Mouse (Mus musculus) cerebellum, adult 11-12 months (tissue): Measurements from ENCODE around the gene Arl15.

Experiments used
- DNase-seq: peaks from one replicate; pipeline ENCODE4 v3.0.0; 2022

Gene Arl15

DNA sequence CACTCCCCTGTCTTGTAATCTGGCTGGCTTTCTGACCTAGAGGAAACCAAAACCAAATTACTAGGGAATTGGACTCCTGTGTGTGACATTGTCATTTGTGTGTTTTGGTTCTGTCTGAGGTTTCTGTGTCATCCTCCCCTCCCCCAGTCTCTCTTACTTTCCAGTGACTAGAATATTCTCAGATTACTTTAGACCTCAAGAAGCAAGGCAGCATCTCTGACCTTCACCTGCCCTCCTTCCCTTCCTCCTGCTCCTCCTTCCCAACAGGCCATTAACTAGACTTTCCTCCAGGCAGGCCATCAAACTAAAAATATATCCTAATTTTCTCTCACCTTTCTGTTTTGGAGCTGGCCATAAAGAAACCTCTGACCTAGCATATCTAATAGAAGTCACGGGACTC is 50.9 kb downstream of the Arl15 start:
- no peak for DNase-seq

DNA sequence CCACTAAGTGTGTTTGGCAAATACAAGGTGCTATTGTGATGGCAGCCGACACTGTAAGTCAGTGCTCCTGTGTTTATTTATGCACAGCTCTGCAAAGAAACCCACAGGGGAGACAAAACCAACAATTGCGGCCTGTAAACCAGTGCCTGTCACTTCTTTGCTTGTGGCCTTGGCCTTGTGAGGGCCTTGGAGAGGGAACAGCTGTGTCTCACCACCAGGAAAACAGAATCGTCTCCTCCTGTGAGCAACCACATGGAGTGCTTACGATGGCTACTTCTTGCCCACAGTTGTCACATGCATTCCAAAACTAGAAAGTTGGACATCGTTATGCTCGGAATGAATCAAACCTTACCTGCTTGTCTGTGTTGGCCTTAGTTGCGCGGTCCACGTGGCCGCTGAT is 52.1 kb downstream of the Arl15 start:
- no peak for DNase-seq

DNA sequence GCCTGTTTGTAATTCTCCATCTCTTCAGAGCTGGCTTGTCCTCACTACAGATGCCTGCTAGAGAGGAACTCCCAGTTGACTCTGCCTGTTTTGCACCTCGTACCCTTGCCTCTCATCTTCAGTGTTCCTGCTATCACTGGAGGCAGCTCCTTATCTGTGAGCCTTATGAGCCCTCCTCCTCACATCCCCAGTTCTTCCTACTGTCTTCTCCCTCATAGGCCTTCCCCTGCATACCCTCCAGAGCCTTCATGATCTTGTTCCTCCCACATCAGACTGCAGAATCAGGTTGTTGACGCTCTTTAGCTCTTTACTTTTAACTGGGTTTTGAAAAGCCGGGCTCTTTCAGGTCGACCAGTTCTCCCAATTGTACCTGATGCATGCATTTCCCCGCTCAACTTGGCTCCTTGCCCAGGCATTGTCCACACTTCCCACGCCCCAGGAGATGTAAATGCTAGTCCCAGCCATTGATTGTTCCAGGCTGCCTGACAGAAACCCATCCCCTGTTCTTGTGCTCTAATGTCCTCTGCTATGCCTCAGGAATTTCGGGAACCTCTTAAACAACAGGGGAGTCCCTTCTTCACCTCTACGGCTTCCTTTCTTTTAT is 56.2 kb downstream of the Arl15 start:
- DNase-seq, result no peak

DNA sequence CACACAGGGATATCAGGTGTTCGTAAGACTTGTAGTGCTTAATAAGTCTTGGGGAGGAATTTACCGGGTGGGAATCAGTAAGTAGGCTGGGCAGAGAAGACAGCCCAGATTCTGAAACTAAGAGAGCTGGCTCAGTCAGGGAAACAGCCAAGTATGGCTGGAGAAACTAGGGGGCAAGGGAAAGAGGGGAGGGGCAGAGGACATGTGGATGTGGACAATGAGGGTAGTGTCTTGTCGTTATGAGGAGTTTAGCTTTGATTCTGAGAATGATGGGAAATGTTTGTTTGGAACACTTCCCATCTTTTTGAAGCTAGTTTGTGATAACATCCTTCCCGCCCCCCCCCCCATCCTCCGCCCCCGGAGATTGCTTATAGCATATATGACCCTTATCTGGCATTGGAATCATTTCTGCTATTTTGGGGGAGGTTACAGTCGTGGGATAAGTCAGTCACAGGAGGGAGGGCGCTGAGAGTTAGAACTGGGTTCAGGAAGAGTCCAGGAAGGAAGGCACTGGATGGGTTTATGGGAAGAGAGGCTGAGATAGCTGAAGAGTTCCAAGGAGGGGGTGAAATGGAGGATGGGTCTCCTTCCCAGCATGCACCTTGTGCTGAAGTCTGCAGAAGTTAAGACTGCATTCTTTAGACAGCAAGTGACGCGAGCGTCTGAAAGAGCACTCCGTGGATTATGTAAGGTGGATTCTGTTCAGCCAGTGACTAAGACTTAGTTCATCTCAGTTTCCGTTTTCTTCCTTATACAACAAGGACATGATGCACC is 57.5 kb downstream of the Arl15 start:
- DNase-seq, result no peak

DNA sequence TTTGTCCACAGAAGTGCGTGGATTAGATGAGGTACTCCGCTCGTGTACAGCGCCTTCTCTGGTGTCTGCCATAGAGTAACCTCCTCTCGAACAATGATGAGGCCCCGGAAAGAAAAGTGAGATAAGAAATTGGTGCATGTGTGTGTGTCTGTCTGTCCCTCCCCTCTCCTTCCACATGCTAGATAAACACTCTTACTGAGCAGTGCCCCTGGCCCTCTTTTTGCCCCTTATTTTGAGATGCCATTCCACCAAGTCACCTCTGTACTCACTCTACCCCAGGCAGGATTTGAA is 58.0 kb downstream of the Arl15 start:
- no peak for DNase-seq

DNA sequence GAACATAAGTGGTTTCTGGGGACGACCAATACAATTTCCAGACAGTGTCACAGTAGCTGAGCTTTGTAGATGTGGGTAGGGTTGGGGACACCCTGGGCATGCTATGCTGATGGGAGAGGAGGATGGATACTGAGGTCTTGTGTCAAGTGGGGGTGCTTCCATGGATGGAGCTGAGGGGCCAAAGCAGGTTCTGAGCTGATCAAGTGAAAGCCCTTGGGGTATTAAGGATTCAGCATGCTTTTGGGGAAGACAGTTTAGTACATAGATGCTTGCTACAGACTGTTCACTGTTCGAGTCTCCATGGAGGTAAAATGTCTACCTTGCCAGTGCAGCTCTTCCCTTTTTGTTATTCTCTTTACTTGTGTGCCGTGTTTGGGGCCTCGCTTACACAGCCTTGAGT is 59.8 kb downstream of the Arl15 start:
- no peak for DNase-seq

DNA sequence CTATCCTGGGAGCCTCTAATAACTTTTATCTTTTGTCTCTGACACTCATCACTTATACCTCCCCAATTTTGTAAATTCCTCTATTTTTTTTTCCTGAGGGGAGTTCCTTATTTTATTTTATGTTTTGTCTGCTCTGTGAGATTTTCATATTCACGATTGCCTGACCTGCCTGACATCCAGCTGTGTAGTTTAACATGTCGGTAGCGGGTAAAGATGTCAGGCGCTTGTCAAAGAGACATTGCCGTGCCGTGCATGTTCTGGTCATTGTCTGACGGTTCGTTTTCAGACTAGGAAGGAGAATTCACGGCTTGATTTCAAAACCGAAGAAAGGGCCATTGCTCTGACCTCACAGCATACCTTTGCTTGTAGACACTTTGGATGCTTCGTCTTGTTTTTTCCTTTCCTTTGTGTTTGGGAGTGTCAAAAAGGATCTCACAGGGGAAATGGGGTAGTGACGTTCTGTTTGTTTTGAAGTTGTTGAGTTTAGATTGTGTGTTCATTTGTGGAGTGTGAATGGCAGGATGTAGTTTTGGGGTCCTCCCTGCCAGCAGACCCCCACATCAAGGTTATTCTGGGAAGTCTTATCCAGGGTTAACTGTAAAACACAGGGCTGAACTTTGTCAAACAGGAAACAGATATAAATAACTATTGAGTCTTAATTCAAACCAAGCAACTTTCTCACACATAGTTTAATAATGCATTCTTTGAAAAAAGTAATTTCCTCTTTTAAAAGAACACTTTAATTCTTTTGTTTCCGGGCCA is 60.4 kb downstream of the Arl15 start:
- no peak for DNase-seq

DNA sequence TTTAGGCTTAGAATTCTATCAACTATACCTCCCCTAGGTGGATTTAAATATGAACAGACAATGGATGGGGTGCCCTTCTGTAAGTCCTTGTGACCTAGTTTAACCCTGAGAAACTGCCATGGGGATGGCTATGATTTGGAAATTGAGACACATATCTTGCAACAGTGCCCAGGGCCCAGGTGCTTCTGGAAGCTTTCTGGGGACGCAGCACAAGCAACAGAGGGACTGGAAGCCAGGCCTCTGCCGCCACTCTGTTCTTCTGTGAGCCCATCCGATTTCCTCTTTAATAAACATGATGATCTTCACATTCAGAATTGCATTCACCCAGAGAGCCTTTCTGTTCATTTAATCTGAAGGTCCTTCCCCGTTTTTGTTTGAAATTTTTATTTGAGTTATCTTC is 62.6 kb downstream of the Arl15 start:
- DNase-seq, result no peak

DNA sequence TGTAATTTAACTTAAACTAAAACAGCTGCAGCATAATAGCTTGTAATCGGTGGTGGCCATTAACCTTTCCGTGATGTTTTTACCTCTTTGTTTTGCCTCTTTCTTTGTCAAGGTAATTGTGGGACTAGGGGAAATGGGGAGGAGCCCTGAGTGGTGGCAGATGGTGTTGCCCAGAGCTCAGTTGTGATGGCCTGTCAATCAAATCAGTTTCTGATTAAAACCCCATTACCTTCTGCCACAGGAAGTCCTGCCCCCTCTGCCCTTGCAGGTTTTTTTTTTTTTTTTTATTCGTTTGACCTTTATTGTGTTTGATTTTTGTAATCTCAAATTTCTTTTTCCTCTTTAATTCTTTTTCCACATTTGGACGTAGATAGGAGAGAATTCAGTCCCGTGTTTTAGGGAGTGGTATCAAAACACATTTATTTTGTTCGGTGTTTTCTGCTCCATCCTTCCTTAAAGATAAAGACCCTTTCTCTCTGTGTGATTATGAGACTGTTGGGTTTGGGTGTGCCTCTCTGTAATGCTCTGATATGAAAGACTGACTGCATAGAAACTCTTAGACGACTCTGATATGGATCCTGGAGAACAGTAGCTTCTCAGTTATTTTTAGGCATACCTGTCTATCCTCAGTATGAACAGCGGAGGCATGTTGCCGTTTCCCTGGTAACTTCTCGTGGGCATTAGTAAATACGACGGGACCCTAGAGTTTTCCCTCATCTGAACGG is 64.5 kb downstream of the Arl15 start:
- DNase-seq, result no peak

DNA sequence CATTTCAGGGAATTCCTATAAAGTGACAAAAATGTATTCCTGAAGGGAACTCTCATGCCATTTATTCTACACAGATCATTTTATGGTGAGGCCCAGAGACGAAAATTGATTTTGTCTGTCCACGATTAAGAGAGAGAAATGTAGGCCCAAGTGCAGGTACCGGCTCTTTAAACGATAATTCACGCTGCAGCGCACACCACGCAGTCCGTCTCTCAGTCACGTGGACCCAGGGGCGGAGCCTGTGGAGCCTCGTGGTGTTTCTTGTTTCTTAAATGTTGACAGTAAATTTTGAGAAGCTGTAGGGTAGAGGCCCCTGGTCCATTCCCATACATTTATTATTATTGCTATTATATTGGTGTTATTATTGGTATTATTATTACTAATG is 65.1 kb downstream of the Arl15 start:
- DNase-seq, result no peak

DNA sequence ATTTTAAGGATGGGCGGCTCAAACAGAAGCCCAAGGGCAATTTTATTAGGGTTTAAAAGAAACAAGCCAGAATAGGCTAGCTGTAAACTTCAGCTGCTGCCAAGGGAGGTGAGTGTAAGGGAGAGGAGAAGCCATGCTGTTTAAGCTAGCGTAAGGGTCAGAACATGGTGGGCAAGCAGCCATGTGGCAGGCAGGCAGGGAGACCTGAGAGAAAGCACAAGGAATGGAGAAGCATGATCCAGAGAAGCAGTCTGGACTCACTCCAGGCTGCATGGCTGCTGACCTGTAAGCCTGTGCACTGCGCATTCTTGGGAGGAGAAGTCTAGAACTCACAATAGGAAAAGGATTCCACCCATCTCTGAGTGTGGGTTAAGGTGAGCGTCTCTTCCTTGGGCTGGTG is 66.5 kb downstream of the Arl15 start:
- no peak for DNase-seq

DNA sequence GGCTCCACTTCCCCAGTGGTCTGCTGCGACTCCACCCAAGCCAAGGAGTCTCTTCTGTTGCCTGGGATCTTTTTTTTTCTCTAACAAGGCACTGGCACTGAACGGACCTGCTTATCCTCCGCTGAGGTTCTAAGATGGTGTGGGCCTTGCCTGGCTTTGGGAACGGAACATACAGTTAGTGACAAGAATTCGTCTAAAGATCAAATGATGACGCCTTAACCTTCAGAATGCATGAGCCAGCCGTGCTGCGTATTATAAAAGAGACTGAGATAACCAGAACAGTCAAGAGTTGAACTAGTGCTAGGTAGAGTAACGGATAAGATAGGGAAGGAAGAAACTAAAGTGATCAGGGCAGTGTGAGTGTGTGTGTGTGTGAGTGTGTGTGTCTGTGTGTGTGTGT is 66.9 kb downstream of the Arl15 start:
- no peak for DNase-seq

DNA sequence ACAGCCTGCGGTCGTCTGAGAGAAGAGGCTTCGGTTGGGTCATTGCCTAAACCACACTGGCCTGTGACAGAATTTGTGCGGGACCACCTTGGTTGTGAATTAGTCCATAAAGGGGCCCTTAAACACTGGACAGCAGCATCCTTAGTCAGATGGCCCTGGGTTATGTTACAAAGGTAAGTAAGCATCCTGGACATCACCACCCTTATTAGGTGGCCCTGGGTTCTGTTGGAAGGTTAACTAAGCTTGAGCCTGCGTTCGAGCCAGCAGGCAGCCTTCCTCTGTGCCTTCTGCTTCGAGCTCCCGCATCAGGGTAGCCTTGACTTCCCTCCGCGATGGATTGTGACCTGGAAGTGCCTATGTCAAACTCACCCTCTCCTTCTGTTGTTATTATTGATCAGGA is 68.6 kb downstream of the Arl15 start:
- no peak for DNase-seq

DNA sequence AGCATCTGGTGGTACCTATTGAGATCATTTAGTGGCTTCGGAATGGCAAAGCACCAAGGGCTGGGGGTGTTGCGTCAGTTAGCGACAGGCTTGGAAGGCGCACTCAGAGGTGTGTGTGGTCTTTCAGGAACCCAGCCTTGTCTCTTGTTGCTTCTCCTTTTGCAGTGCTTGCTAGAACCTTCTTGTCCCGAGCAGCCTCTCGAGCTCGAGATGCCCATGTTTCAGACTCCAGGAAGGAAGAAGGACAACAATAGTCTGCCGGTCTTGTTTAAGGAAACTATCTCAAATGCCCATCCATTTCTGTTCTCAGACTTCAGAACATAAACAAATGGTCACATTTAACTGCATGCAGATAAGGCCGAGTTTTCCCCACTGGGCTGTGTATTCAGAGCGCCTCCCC is 69.4 kb downstream of the Arl15 start:
- DNase-seq, result no peak

DNA sequence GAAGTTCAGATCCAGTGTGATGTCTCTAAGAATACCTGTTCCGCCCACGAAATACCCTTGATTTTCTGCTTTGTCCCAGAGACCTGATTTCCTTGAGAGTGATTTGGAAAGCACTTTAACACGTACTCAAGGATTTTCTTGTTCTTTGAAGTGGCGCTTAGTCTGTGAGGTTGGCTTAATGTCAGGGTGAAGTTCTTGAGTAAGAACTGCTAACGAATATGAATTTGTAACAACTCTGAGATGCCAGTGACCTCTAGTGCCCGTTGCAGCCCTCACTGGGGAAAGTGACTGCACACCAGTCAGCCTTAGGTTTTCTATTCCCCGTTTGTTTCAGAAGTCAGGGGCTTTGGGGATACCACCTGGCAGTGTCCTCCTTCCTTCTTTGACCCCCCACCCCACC is 70.0 kb downstream of the Arl15 start:
- no peak for DNase-seq

DNA sequence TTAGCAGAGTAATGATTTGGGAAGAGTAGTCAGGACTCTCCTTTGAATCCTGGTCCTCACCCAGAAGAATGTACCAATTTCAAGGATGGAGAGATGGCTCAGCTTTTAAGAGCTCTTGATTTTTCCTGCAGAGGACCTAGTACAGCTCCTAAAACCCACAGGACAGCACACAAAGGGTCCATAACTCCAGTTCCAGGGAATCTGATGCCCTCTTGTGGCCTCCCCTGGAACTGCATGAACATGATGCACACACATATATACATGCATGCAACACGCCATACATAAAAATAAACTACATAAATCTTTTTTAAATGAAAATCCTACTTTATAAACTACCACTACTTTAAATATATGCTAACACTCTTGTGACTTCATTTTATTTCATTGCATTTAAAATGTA is 70.6 kb downstream of the Arl15 start:
- DNase-seq, result no peak

DNA sequence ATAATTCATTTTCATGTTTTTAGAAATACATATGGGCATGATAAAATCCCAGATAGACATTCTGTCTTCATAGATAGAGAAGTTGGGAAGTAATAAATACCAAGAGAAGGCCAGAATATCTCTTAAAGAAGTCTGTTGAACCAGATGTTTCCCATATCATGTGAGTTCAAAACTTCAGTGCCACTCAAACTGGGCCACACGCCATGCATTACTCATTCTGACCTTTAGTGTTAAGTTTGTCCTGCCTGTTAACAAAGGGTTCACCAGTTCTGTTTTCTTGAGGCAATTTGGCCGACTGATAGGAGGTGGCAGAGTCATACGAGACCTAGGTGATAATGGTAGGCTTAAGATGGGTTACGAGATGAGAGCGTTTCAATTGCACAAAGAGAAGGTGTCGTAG is 71.1 kb downstream of the Arl15 start:
- no peak for DNase-seq

DNA sequence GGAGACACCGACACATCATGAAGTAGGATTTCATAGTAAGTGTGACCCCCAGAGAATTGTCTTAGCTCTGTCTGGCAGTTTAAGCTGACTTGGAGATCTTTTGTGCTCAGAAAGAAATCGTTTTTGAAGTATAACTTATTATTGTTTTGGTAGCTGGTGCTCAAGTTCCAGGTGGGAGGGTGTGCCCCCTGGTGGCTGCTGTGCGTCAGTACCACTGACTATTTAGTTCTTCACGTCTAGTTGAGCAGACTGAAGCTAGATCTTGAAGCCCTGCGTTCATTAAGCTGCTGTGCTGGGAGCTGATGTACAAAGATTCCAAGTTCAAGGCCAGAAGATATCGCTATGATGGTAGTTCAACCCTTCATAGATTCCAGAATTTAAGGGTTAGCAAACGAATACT is 71.5 kb downstream of the Arl15 start:
- DNase-seq, result no peak

DNA sequence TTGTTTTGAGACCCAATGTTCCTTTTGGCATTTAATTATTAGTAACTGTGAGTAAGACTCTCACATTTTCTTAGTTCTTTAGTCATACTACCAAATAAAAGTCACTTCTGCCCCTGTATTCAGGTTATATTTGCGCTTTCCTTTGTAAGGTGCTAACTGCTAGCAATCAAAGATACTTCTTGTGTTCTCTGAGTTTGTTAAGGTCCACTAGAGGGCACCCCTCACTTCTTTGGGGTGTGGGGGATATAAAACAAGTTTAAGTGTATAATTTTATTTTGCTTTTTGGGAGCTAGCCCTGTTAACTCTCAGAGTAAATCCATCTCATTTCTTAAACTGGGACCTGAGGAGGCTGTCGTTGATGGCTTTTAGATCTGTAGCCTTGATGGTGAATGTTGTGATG is 73.4 kb downstream of the Arl15 start:
- no peak for DNase-seq

DNA sequence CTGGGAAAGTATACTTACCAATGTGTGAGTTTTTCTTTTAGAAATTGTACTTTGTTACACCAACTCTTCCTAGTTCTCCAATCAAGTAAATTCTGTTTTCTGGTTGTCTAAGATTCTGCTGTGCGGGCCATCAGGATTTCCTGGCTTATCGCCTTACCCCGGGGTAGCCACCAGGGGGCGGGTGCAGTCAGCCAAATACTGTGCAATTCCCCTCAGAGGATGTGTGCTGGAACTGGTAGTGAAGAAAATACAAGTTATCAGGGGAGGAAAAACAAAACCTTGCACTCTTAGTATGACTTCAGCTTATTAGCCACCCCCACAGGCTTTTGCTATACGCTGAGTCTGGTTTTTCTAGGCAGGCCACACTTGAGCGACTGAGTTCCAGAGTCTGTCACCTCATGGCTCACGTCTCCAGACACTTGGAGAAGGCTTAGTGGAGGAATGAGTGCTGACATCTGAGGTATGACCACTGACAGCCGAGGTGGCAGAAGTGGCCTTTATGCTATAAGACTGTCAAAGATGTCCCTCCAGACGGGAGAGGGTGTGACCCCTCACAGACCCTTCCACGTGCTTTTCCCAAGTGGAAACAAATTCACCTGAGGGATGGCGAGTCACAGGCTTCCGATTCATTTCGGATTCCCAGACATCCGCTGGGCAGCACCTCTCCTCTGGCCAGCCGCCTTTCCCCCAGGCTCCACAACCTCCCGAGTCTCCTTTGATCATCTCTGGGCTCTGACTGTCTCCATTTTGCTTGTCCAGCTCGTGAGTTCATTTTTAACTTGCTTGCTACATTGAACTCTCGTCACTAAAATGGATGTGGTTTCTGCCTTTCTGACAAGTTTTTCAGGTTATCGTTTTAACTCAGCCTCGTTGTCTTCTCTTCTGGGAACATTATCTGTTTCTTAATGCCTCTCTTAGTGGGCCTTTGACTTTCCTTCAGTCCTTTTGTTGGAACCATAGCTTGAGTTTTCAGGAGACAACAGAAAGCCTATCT is 75.2 kb downstream of the Arl15 start:
- DNase-seq, result no peak

DNA sequence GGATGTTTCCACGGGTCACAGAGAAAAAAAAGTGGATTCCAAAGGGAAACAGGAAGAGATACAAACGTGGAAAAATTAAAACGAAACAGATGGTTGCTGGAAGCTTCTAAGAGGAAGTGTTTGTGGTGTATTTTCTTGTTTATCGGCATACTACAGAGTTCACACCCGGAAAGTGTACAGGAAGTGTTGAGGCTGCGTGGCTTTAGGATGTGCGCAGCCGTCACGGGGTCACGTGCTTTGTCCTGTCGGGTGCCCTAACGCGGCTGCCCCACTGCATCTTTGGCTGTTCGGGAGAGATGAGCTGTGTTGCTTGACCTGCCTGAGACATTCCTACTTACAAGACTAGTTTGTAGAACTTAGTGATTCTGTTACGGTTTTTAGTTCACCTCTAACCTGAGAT is 76.1 kb downstream of the Arl15 start:
- DNase-seq, result no peak

DNA sequence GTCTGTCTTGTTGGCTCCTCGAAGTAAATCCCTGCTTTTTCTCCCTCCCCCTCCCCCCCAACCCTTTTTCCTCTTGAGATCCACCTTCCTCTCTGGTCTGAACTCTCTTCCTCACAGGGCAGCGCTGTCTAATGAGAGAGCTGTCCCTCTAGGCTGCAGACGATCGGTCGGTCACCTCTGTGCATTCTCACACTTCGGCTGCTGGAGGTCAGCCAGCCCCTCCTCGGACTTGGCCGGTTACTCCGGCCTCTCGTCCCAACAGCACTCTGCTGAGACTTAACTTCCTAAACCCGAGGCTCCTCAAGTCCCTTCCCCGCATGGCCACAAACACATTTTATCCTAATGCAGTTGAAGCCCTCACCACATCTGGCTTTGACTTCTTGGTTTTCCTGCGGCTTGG is 77.5 kb downstream of the Arl15 start:
- DNase-seq, result no peak

DNA sequence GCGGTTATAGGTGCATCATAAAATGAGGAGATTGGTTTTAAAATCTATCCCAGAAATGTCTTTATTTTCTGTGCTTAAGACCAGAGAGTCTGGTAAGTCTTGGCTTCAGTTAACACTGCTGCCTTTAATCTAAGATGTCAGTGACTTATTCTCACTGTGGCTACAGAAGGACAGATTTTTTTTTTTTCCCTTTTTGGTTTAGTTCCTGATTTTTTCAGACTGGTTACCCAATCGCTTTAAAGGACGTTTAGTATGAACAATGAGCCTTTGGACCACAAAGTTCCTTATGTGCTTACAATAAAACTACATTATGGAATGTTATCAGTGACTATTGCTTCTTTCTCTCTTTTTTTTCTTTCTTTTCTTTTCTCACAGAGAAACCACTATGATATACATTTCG is 81.4 kb downstream of the Arl15 start:
- DNase-seq, result no peak
